Mouse (Mus musculus): ENCODE results near the gene Mrps11.

Mrps11 gene

GRCm38 (mm10) chr7:78782639-78783581 lies at the start of gene Mrps11, which contains the start of gene Mrpl46:
Gene Mrps11, plus strand, starts transcription at chr7:78783119.
Gene Mrpl46, minus strand, starts transcription at chr7:78783531.
- DNase-seq (ENCODE audit: low read depth), result peak; percentile 86

- DNase-seq (ENCODE audit: low read depth), result no peak
Observed at GRCm38 (mm10) chr7:78737196-78737595, 45.7 kb upstream of the Mrps11 start.

DNA sequence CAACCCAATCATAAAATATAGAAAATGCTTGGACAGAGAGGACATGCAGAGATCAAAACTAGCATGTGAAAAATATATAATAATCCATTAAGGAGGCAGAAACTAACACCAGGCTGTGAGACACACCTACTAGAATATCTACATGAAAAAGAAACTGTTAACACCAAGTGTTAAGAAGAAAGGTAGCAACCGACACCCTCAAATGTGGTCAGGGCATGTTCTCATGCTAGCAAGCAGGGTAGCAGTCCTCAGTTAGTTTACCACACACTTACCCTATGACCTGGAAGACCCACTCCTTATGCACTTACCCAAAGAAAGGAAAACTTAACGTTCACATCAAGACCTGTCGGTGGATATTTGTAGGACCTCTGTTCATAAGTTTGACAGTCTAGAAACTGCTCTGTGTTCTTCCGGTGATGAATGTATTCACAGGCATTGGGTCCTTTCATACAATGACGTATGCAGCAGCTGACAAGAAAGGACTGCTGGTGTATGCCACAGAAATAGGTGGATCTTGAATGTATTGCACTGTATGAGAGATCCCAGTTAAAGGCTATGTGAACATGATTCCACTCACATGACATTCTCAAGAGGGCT lies 45.2 kb upstream of the Mrps11 start, which contains the start of gene Ntrk3:
Gene Ntrk3 (minus strand): TSS at position 399 of the 597 bp plus-strand sequence.
- no peak for DNase-seq (ENCODE audit: low read depth)

GRCm38 (mm10) chr7:78739351-78740000 lies 43.4 kb upstream of the Mrps11 start:
- DNase-seq (ENCODE audit: low read depth), result no peak

DNA sequence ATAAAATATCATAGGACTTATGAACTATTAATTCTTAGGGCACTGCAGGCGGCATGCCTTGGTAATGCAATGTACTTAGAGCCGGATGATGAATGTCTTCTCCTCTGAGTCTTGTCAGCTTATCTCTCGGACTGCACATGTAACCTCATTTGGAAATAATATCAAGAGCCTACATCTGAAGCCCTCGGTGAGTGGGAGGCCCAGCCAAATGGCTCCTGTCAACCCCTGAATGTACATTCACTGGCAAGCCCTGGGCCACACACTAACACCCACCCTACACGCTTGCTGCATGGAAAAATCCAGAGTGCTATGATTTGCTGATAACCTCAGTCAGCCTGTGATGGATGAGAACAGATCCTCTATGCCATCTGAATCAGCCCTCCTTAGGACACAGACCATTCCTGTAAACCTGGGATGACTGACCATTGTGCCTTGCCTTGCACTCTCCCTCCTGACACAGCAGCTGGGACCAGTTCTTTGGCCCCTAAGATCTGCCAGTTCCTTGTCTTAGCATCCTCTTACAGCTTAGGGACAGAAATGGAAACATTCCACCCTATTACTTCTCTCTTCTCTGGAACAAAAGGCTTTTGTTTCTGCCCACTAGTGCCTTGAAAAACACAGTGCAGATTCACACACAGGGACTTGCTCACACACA lies 39.1 kb upstream of the Mrps11 start:
- DNase-seq (ENCODE audit: low read depth), result no peak

DNA sequence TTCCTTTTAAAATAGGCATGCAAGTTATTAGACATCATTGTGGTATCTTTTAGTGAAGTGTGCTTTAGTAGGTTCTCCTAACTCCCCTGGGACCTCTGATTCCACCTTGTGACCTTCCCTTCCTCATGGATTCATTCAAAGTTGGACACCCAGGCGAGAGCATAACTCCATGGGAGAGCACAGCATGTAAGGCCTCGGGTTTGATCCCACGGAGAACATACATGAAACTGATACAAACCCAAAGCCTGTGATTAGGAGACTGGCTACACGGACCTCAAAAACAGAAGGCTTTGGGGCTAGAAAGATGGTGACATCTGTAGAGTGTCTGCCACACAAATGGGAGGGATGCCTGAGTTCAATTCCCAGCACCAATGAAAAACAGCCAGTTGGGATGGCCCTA lies 30.0 kb upstream of the Mrps11 start:
- no peak for DNase-seq (ENCODE audit: low read depth)

GRCm38 (mm10) chr7:78753752-78754457 lies 29.0 kb upstream of the Mrps11 start:
- no peak for DNase-seq (ENCODE audit: low read depth)

GRCm38 (mm10) chr7:78754458-78755000 lies 28.4 kb upstream of the Mrps11 start:
- no peak for DNase-seq (ENCODE audit: low read depth)

DNA sequence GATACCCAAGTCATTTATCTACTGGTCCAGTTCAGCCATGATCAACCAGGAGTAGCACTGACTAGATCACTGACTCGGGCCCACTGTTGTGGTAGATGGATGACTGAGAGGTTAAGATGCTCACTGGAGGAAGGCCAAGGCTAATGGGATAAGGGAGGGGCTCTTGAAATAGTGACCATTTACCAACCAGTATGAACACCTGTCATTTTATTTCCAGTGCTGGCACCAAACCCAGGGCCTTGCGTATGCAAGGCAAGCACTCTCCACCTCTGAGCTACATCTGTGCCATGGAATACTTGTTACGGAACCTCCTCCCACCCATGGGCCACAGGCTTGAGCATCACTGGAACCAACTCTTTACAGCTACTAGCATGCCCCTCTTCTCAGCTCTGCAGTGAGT lies 19.1 kb upstream of the Mrps11 start:
- DNase-seq (ENCODE audit: low read depth), result no peak

GRCm38 (mm10) chr7:78765215-78765631 lies 17.7 kb upstream of the Mrps11 start:
- no peak for DNase-seq (ENCODE audit: low read depth)

DNA sequence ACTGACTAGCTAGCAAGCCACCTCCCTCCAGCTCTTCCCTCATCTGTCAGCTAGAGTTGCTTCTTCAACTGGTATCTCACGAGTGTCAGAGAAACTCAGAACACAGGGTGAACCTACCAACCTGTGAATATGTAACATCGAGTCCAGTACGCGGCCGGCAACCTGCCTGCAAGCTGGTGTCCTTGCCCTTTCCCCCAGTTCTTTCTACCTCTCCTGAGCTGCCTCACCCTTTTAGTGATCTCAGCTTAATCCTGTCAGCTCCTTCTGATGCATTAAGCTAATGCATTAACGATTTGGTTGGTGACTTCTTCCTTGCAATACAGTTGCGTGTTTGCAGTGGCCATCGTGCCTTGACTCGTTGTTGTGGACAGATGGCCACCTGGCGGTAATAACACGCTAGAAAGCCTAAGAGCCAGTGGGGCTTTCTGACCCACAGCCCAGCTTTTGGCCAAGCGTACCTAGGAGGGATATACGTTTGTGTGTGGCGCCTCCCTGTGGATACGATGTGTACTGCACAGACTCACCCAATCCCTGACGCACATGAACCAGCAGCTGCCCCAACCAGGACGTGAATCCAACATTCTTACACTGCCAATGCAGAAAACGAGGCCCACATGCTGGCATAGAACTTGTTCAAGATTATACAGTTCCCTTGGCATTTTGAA lies 16.8 kb upstream of the Mrps11 start:
- DNase-seq (ENCODE audit: low read depth), result peak; percentile 85

GRCm38 (mm10) chr7:78767929-78768531 lies 14.9 kb upstream of the Mrps11 start:
- DNase-seq (ENCODE audit: low read depth), result no peak

DNA sequence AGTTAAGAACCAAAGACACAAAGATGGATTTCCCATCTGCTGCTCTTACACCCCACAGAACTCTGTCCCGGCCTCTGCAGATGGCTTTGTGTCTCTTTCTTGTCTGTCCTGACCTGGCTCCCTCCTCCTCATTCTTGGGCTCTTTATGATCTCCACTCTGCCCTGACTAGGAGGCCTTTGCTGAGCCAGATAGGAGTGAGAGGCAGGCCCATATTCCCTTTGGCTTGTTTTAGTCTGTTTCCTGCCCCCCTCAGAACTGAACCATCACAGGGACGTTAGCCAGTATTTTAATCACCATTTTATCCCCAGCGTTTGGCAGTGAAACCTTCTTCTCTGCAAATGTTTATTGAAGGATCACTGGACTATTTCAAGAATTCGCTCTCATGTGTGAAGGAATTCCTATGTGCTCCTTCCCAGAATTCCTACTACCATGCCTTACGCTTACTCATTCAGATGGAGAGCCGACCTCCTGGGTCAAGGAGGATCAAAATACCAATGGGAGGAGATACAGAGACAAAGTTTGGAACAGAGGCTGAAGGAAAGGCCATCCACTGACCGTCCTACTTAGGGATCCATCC lies 13.8 kb upstream of the Mrps11 start:
- DNase-seq (ENCODE audit: low read depth), result no peak

DNA sequence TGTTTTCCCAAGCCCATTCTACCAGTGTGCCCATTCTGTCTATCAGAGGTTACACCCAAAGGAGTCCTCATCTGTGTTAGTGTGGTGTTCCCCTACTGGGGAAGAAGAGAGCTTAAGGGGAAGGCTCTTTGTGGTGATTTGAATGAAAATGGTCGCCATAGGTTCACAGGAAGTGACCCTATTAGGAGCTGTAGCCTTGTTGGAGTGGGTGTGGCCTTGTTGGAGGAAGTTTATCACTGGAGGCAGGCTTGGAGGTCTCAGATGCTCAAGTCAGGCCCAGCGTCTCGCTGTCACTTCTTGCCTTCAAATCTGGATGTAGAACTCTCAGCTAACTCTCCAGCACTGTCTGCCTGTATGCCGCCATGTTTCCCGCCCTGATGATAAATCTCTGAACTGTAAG lies 12.0 kb upstream of the Mrps11 start:
- no peak for DNase-seq (ENCODE audit: low read depth)

DNA sequence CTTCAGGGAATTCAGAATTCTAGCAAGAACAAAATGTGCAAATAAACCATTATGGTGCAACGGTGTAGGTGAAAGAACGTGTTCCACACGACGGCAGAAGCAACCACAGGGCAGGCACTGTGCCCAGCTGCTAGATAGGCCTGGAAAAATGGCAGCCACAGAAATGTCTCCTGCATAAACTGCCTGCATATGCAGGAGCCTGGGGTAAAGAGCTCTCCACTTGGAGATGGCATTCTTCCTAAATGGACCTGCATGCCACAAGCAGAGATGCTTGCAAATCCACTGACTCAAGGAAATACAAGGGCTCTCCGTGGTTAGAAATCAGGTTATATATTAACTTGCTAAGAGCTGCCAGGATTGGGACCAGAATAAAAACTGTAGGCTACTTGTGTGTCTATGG lies 4.2 kb upstream of the Mrps11 start:
- no peak for DNase-seq (ENCODE audit: low read depth)

GRCm38 (mm10) chr7:78785906-78786305 lies 3.0 kb downstream of the Mrps11 start:
- DNase-seq (ENCODE audit: low read depth), result no peak

DNA sequence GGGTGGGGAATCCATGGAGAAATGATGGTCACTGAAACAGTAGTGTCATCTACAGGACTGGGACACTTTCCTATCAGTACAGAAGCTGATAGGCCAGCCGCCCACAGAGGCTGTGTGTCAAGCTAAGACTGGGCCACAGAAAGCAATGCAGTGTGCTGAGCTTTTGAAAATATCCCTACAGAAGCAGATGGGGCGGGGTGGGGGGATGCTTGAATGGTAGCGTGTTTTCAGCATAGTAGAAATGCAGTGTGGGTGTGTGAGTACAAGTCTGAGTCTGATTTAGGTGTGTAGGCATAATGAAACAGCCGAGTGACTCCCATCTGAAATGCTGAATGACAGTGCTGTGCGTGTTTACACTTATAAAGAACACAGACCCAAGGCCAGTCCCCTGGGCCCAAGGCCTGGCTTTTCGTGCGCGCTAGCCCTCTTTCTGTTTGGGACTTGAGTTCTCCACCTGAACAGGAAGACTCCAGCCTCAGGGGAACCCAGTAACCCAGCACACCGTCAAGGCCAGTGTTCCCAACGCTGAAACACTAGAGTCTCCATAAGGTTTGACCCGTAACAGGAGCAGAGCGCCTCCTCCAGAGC lies 5.0 kb downstream of the Mrps11 start:
- no peak for DNase-seq (ENCODE audit: low read depth)

GRCm38 (mm10) chr7:78791359-78792222 lies 8.7 kb downstream of the Mrps11 start:
- DNase-seq (ENCODE audit: low read depth), result peak; percentile 80
